Mouse (Mus musculus) spleen, adult 18-20 months (tissue): ENCODE measurements around the gene Med15.

Experiments used
- DNase-seq, 2 experiments: peaks; one replicate each; pipeline ENCODE4 v3.0.0; 2022; ENCODE audit warnings: mixed read lengths in 2 of 2

The Med15 gene

GRCm38 (mm10) chr16:17732021-17732420 is 670 bp downstream of the Med15 start:
- no peak for DNase-seq

- DNase-seq, result no peak
Observed at GRCm38 (mm10) chr16:17729974-17730373, 2.7 kb downstream of the Med15 start.

GRCm38 (mm10) chr16:17727179-17727861 is 5.4 kb downstream of the Med15 start:
- DNase-seq, result peak; percentile 22 to 56

GRCm38 (mm10) chr16:17724448-17724847 is 8.2 kb downstream of the Med15 start:
- no peak for DNase-seq

- DNase-seq, result no peak
Observed at GRCm38 (mm10) chr16:17723325-17723626, 9.4 kb downstream of the Med15 start.

- peak; percentile 78 to 79 for DNase-seq
Observed at GRCm38 (mm10) chr16:17722461-17723324, 10.0 kb downstream of the Med15 start.

GRCm38 (mm10) chr16:17721822-17722460 is 10.8 kb downstream of the Med15 start:
- no peak for DNase-seq

- DNase-seq, result no peak
Observed at GRCm38 (mm10) chr16:17721114-17721808, 11.4 kb downstream of the Med15 start.

- DNase-seq, result no peak
Observed at GRCm38 (mm10) chr16:17717791-17718190, 14.9 kb downstream of the Med15 start.

GRCm38 (mm10) chr16:17707541-17707940 is 25.1 kb downstream of the Med15 start:
- no peak for DNase-seq

GRCm38 (mm10) chr16:17701043-17701405 is 31.7 kb downstream of the Med15 start:
- no peak for DNase-seq

GRCm38 (mm10) chr16:17700386-17701042 is 32.2 kb downstream of the Med15 start:
- no peak for DNase-seq

- DNase-seq, result no peak
Observed at GRCm38 (mm10) chr16:17694860-17695259, 37.8 kb downstream of the Med15 start.

GRCm38 (mm10) chr16:17669886-17670285 is 62.8 kb downstream of the Med15 start:
- DNase-seq, result no peak

- no peak for DNase-seq
Observed at GRCm38 (mm10) chr16:17665568-17665967, 67.1 kb downstream of the Med15 start.

GRCm38 (mm10) chr16:17656212-17656871 is 76.3 kb downstream of the Med15 start:
- DNase-seq, result no peak

- no peak for DNase-seq
Observed at GRCm38 (mm10) chr16:17654188-17654795, 78.4 kb downstream of the Med15 start.

GRCm38 (mm10) chr16:17653601-17654000 is 79.1 kb downstream of the Med15 start:
- no peak for DNase-seq

- no peak for DNase-seq
Observed at GRCm38 (mm10) chr16:17652607-17653006, 80.1 kb downstream of the Med15 start.

- no peak for DNase-seq
Observed at GRCm38 (mm10) chr16:17650711-17651110, 82.0 kb downstream of the Med15 start.

GRCm38 (mm10) chr16:17649925-17650605 is 82.6 kb downstream of the Med15 start:
- DNase-seq, result no peak
